Mouse (Mus musculus) lung, postnatal 0 days (tissue): ENCODE measurements around the gene Psmb7.

Experiments used
- CTCF ChIP-seq: IDR thresholded peaks from 2 replicates; pipeline ENCODE4 v1.5.1; 2016; ENCODE audit warnings: antibody characterized with exemption, mild to moderate bottlenecking
- EP300 ChIP-seq: IDR thresholded peaks from 2 replicates; pipeline ENCODE4 v1.6.1; 2016; ENCODE audit warnings: antibody characterized with exemption, mild to moderate bottlenecking, control low read depth

DNA sequence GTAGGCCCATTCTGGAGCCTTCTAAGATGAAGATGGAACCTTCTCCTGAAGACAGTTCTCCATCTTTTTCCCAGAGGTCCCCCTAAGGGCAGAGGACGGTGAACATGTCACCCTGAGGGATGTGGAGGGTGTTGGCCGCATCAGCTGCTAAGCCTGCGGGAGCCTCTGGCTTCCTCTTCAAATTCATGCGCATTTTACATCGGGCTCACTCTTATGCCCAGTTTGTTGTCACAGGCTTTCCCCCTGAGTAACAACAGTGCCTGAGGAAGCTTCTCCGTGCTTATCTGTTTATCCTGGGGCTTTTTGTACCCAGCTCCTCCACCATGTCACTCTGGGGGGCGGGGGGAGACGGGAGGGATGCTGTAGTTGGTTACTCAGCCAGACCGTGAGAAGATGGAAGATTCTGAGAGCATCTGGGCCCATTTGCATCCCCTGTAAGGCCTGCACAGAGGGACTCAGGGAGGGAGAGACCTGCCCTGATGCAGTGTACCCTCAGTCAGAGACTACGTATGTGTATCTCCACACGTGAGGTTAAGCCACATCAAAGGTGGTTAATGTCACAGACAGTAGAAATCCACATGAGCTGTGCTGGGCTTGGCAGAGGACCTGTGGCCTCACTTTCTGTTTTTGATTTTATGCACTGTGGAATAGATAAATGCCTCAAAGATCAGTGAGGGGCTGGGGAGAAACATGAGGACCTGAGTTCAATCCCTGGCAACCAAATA lies 95.9 kb downstream of the Psmb7 start:
- TF ChIP-seq CTCF (no peak), EP300 (no peak)
